Mouse (Mus musculus) gastrocnemius, postnatal 36 days (tissue): ENCODE measurements around the gene Bbof1. TPM values are rescaled to one million over a fixed set of nuclear protein-coding genes. Genes with fewer than 3 reads are reported as not detected.
A peak's percentile ranks its signal among the peaks of the same experiment; 100 is the strongest.

Experiments
- DNase-seq, 2 experiments: peaks; one replicate each; pipeline ENCODE4 v3.0.0; 2022
- intact Hi-C: fragments of 180-260 bp; cut with DNase I; formaldehyde crosslinking; loops from one replicate; pipeline ENCODE4 v1.15.1; 2025
- long read RNA-seq, 2 experiments: library from polyadenylated mRNA; stranded (forward); transcript quantifications; one replicate each; pipeline ENCODE4 v2.0.0; 2021
- total RNA-seq, 2 experiments: library from RNA; stranded (reverse); gene quantifications; 2 replicates each; pipeline ENCODE4 v1.2.3; 2021

Gene Bbof1
- 1 to 10 TPM; 1.4 to 1.7 TPM for total RNA-seq
- long read RNA-seq, experiment 1, partial matches to known transcripts = 4 of 11 reads
- long read RNA-seq, experiment 1, other reads (novel, unspliced or antisense) = 5 of 11 reads
- long read RNA-seq, experiment 2, partial matches to known transcripts = 2 of 10 reads
- long read RNA-seq, experiment 2, other reads (novel, unspliced or antisense) = 7 of 10 reads

GRCm38 (mm10) chr12:84408819-84409507 is at the start of gene Bbof1, which contains the start of gene Entpd5:
TSS of gene Bbof1 (plus strand) at chr12:84409071.
TSS of gene Entpd5 (minus strand) at chr12:84409029.
- intact Hi-C loops = no loop called here
- DNase-seq = peak; percentile 85 to 86

GRCm38 (mm10) chr12:84361555-84362489 is 47.0 kb upstream of the Bbof1 start, which contains the start of the genes Coq6 and Fam161b:
TSS of gene Coq6 (plus strand) at chr12:84361657.
TSS of gene Fam161b (minus strand) at chr12:84361833.
- intact Hi-C loops = no loop called here
- DNase-seq = peak; percentile 82 to 92

- intact Hi-C loops = no loop called here
- no peak for DNase-seq
These were observed 46.0 kb upstream of the Bbof1 start for GRCm38 (mm10) chr12:84362872-84363271.

- intact Hi-C loops = no loop called here
These were observed 44.6 kb upstream of the Bbof1 start for GRCm38 (mm10) chr12:84364291-84364690.

GRCm38 (mm10) chr12:84365137-84365536 is 43.7 kb upstream of the Bbof1 start:
- intact Hi-C loops = no loop called here
- DNase-seq = no peak

More at GRCm38 (mm10) chr12:84364291-84364690, 44.6 kb upstream of the Bbof1 start:
- no peak for DNase-seq

GRCm38 (mm10) chr12:84366971-84367370 is 41.9 kb upstream of the Bbof1 start:
- intact Hi-C loops = no loop called here

GRCm38 (mm10) chr12:84371647-84372046 is 37.2 kb upstream of the Bbof1 start:
- no peak for DNase-seq
- intact Hi-C loops = no loop called here

More at GRCm38 (mm10) chr12:84366971-84367370, 41.9 kb upstream of the Bbof1 start:
- DNase-seq = no peak

GRCm38 (mm10) chr12:84373831-84374481 is 34.9 kb upstream of the Bbof1 start:
- intact Hi-C loops = no loop called here
- DNase-seq = no peak

GRCm38 (mm10) chr12:84382369-84382768 is 26.5 kb upstream of the Bbof1 start:
- intact Hi-C loops = no loop called here
- DNase-seq = no peak

- DNase-seq = no peak
- intact Hi-C loops = no loop called here
These were observed 24.2 kb upstream of the Bbof1 start for GRCm38 (mm10) chr12:84384644-84385081.

GRCm38 (mm10) chr12:84385408-84385807 is 23.5 kb upstream of the Bbof1 start:
- intact Hi-C loops = no loop called here

GRCm38 (mm10) chr12:84388097-84388496 is 20.8 kb upstream of the Bbof1 start:
- no peak for DNase-seq
- intact Hi-C loops = no loop called here

More at GRCm38 (mm10) chr12:84385408-84385807, 23.5 kb upstream of the Bbof1 start:
- no peak for DNase-seq

- DNase-seq = no peak
- intact Hi-C loops = no loop called here
These were observed 20.0 kb upstream of the Bbof1 start for GRCm38 (mm10) chr12:84388774-84389400.

- DNase-seq = no peak
- intact Hi-C loops = no loop called here
These were observed 18.5 kb upstream of the Bbof1 start for GRCm38 (mm10) chr12:84390336-84390735.

GRCm38 (mm10) chr12:84392681-84393080 is 16.2 kb upstream of the Bbof1 start:
- DNase-seq = no peak
- intact Hi-C loops = no loop called here

GRCm38 (mm10) chr12:84393847-84394246 is 15.0 kb upstream of the Bbof1 start:
- no peak for DNase-seq
- intact Hi-C loops = no loop called here

- DNase-seq = no peak
- intact Hi-C loops = no loop called here
These were observed 11.8 kb upstream of the Bbof1 start for GRCm38 (mm10) chr12:84396947-84397679.

GRCm38 (mm10) chr12:84397685-84398084 is 11.2 kb upstream of the Bbof1 start:
- DNase-seq = no peak
- intact Hi-C loops = no loop called here

GRCm38 (mm10) chr12:84398629-84399028 is 10.2 kb upstream of the Bbof1 start:
- DNase-seq = no peak
- intact Hi-C loops = no loop called here
